Mouse (Mus musculus) urinary bladder, postnatal 36 days (tissue): ENCODE measurements around the gene Prrt1.
A peak's percentile ranks its signal among the peaks of the same experiment; 100 is the strongest.

Source experiments
- DNase-seq, 2 experiments: peaks; one replicate each; pipeline ENCODE4 v3.0.0; 2022; ENCODE audit warnings: low spot score in 2 of 2, mixed read lengths in 1 of 2

Prrt1 gene

DNA sequence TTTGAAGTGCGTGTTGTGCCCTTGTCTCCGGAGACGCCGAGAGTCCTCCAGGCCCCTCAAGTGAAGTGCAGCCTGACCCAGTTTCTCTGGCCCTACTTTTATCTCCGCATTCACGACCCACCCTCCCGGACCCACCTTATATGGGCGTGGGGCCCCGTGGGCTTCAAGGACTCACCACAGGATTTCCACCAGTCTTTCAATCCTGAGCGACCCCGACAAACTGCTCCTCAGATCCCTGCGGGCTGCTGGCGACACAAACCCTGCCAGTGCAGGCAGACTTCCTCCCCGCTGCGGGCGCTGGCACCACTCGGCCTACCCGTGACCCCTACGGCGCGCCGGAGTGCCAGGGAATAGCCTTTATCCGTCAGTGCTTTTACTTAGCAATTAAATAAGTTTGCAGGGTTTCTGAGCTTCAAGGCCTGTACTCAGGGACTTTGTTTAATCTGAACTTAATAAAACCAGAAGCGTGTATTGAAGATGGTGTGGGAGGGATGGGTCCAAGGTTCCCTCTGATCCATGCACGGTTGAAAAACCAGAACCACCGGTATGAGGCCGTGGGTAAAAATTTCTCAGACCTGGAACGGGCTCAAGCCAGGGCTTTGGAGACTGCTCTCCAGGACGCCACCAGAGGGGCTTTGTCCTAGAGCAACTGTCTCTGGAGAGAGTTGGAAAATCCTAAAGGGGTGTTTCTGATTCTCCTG, 1.2 kb upstream of the Prrt1 start, which contains the start of gene Ppt2:
Ppt2 (minus strand) TSS at position 568 of the 701 bp plus-strand sequence.
- DNase-seq = peak in 1 of 2 experiments; percentile 58

DNA sequence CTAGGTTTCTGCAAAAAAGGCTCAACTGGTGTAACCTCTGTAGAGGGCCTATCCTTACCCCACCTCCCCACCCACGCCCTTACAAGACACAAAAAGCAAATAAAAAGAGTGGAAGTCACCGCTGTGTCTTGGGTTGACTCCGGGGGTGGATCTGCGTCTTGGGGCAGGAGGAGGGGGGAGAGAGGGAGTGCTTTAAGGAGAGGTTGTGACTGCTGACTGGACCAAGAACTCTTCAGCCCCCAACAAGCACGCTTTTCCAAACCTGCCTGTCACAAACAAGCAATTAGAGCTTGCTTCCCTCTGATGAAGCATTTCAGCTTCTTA, 727 bp upstream of the Prrt1 start:
- no peak for DNase-seq

DNA sequence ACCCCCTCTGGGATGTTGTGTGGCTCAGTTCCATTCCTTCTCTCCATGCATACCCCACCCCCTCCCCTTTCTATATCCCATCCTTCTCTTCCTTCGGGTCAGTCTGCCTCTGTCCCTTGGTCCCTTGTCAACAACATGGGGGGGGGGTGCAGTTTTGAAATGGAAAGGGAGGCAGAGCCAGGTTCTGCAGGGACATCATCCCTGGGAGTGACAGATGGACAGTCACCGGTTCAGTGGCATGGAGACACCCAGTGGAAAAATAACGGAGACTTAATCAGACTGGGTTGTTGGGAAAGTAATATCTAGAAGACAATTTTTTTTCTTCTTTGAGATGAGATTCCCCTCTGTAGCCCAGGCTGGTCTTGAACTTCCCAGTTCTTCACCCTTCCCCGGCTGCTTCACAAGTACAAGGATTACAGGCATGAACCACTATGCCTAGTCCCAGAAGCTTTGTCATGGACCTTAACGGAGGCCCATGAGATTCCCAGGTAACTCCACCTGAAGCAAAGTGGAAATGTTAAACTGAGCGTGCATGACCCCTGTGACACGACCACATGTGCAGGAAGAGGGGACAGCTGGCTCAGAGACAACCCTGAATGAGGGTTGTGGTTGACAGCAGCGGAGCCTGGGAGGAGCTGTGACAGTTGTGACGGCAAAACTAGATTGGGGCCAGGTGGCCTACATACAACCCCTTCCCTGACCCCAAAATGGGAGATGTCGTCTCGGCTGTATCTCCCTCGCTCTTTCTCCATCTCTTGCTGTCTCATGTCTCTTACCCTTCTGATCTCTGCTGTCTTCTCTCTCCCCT, 667 bp downstream of the Prrt1 start:
- no peak for DNase-seq

DNA sequence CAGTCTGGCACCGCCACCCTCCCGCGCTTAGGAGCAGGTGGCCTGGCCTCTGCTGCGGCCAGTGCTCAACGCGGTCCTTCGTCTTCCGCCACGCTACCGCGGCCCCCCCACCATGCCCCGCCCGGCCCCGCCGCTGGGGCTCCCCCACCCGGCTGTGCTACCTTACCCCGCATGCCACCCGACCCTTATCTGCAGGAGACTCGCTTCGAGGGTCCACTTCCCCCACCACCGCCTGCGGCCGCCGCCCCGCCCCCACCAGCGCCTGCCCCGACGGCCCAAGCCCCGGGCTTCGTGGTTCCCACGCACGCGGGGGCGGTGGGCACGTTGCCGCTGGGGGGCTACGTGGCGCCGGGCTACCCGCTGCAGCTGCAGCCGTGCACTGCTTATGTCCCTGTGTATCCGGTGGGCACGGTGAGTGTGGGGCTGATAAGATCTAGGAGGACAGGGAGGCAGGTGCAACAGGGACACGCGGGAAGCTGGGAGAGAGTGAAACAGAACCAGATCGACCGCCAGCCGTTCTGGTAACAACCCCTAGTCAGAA, 1.5 kb downstream of the Prrt1 start:
- no peak for DNase-seq

DNA sequence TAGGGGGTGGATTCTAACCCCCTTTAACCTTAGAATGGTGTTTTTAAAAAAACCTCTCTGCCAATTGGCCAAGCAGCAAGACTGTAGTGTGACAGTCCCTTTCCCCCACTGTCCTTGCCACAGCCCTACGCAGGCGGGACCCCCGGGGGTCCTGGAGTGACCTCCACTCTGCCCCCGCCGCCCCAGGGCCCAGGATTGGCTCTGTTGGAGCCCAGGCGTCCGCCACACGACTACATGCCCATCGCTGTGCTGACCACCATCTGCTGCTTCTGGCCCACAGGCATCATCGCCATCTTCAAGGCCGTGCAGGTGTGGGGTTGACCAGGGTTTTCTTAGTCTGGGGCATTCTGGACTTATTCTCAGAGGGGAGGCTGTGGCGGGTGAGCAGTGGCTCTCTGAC, 2.3 kb downstream of the Prrt1 start:
- DNase-seq = no peak

DNA sequence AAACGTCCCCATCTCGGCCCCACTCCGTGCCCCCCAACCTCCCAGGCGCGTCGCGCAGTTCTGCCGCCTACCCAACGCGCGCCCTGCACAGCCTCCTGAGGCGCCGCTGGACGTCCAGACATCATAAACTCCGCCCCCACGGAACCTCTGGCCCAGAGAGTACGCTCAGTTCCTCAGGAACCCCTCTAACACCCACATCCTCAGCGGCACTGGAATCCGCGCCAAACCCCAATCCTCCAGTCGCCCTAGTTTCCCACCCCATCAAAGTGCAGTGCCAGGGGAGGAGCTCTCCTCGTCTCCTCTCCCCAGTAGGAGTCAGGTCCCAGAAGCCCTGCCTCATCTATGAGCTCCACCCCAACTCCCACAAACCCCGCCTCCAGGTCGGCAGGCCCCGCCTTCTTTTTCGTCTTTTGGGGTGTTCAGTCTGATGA, 2.9 kb downstream of the Prrt1 start:
- DNase-seq = peak; percentile 79 to 87

DNA sequence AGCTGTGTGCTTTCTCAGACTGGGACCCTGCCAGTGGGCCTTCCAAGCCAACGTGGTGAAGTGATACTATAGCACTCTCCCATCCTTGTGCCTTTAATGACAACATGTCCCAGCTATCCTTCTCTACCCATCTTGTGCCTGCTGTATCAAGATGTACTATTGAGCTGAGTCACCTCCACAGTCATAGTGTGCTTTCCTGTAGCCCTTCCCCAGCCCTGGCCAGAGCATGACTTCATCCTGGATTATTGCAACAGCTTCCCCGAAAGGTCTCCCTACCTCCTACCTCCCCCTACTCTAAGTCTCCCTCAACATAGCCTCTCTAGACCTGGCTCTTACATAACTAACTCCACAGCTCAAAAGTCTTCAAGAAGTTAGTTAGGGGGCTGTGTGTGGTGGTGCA, 6.3 kb downstream of the Prrt1 start:
- DNase-seq = no peak

DNA sequence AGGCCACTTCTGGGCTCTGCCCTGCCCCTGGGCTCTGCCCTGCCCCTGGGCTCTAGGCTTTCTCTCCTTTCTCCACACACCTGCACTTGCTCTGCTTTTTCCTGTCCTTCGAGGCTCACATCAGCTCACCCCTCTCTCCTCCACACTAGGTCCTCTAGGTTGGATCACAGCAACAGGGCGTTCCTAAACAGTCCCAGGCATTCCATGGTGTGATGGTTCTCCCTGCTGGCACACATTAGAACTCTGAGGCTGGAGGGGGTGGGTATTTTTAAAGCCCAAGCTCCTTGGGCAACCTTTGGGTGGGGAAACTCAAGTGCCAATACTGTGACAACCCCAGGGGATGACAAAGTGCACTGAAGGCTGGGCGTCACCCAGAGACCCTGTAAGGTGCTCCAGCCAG, 8.1 kb downstream of the Prrt1 start:
- DNase-seq = no peak

DNA sequence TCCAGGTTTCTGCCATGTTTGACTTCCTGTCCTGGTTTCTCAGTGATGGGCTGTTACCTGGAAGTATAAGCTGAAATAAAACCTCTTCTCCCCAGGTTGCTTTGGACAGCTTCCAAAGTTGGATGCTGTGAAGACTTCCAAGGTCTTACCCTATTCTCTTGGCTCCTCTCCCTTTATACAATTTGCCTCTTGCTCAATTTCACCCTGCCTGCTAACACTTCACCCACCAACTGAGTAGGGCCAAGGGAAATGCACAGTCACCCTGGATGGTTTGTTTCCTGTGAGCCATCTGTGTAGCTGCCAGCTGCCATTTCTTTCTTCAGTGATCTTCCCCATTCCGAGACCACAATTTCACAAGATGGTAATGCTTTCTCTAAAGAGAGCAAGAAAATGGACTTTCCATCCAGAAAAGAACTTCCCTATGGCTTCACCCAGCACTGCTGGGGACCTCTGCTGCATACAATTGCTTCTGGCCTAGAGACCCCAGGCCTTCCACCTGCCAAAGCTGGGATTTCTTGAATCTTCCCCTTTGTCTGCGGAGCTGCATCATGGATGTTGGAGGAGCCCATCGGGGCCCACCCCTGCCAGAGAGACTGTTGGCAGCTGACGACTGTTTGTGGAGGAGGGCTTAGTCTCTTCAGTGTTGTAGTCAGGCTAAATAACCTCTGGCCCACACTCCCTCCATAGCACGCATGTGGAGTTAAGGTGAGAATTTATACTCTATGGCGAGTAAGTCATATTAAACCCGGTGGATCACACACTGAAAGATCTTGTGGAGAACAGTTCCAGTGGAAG, 10.3 kb downstream of the Prrt1 start:
- no peak for DNase-seq

DNA sequence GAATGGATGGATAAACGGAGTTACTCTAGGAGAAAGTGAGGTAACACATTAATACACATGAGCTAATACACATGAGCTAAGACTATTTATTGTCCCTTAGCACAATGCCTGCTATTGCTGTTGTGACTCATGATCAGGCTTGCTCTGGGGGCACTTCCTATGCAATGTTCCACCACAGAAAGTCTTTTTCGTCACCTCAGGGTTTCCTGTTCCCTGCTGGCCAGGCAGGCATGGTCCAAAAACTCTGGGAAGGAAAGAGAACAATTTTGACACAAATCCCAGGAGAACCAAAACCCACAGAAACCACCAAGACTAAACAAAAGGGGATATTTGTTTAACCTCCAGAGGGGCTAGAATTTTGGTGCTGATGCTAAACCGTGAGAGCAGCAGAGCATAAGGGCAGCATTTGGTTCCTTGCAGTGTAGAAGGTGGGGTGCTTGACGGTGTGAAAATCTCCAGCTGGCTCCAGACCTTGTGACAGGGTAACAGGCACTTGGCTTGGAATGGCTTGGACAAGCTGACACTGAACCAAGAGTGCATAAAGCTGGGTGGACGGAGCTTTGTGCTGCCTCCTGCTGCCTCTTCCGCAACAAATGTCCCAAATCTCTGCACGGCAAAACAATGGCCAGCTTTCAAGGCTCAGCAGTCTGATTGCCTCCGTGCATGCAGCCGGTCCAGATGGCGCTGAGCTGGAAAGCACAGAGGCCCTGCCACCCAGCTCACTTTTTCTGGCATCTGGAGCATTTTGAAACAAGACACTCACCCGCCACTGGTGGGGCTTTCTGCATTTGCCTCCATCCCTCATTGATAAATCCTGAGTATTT, 11.7 kb downstream of the Prrt1 start:
- DNase-seq = peak in 1 of 2 experiments; percentile 52

DNA sequence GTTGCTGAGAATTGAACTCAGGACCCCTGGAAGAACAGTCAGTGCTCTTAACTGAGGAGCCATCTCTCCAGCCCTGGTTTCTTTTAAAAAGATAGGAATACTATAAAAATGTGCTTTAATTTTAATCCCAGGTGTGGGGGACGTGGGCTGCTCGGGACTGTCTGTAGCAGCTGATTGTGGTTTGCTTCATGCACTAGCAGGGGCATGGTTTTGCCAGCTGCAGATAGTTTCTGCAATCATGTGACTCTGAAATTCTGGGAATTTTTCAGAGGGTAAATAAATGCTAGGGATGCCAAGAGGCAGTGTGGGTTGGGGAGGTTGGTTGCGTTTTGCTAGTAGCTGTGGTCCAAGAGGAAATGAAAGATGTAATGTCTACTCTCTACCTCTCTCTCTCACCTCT, 12.6 kb downstream of the Prrt1 start:
- DNase-seq = no peak

DNA sequence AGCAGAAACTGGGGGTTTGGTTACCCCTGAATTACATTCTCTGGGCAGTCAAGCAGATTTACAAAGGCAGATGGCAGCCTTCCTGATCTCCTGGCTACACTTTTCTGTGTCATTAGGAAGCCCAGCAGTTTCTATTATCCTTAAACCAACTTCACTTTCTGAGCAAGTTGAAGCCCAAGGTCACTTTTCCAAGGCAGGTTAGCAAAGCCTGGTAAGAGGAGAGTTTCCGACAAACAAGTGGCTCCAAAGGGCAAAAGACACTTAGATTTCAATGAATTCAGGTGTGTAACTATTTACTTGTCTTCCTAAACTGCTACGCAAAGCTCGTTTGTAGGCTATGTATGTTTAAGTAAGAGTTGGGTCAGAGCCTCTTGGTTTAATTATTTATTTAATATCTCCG, 14.0 kb downstream of the Prrt1 start:
- DNase-seq = no peak

DNA sequence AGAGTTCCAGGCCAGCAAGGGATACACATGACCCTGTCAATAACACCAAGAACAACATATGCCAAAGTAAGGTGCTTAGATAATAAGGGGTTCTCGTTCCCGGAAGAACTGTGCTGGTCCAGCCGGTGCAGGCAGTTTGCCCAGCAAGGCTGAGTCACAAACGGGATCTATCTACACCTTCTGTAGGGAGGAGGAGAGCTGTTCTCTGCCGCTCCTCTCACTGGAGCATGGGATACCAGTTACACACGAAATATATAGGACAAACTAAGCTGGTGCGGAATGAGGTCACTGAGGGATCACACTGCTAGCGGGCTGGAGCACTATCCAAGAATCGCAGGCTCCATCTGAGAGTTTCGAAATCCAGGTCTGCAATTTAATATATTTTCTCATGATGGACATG, 14.6 kb downstream of the Prrt1 start:
- peak in 1 of 2 experiments; percentile 52 for DNase-seq

DNA sequence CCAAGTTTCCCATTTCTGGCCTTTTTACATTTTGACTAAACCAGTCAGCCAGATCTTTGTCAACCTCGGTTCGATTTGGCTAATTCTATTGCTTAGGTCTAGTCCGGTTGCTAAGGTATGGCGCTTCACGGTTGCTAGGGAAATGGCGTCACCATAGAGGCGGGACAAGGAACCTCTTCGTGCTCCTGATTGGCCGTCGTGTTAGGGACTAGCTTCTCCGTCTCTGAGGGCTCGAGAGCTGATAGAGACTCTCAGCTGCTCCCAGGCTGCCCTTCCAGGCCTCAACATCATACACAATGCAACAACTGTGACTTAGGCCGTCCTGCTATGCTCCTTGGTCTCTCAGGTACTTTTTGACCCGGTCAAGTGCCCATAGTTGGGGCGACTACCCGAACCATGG, 15.3 kb downstream of the Prrt1 start, which contains the start of gene Fkbpl:
Fkbpl (plus strand) TSS at position 157 of the 400 bp plus-strand sequence.
- peak; percentile 95 to 96 for DNase-seq

DNA sequence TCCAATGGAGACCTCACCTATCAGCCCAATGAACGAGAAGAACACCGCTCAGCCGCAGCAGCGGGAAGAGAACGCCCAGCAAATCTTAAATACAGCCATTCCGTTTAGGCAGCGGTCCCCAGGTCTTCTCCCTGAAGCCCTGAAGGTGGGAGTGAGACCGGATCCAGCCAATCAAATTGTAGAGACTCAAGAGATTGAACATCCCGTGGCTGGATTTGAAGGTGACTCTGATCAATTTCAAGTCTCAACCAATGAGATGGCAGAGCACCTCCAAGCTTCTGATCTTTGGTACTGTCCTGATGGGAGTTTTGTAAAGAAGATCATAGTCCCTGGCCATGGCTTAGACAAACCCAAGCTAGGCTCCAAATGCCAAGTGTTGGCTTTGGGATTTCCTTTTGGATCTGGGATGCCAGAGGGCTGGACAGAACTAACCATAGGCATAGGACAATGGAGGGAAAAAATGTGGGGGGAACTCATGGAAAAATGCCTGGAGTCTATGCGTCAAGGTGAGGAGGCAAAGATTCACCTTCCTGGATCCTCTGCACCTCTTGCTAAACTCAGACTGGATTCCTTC, 16.0 kb downstream of the Prrt1 start:
- DNase-seq = no peak

DNA sequence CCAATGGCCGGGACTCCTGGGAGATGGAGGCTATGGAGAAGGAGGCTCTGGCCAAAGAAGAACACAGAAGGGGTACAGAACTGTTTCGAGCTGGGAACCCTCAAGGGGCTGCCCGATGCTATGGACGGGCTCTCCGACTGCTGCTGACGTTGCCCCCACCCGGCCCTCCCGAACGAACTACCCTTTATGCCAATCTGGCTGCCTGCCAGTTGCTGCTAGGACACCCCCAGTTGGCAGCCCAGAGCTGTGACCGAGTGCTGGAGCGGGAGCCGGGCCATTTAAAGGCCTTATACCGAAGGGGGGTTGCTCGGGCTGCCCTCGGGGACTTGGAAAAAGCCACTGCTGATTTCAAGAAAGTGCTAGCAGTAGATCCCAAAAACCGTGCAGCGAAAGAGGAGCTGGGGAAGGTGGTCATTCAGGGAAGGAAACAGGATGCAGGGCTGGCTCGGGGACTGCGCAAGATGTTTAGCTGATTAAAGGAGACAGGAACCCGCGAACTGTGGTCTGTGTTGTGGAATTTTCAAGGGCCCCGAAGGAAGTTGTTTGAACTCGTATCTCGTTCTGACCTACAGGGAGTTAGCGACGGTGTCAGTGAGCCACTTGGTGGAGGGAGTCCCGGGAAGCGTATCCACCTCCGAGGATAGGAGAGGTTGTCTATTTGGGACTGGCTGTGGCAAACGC, 16.6 kb downstream of the Prrt1 start:
- DNase-seq = no peak

DNA sequence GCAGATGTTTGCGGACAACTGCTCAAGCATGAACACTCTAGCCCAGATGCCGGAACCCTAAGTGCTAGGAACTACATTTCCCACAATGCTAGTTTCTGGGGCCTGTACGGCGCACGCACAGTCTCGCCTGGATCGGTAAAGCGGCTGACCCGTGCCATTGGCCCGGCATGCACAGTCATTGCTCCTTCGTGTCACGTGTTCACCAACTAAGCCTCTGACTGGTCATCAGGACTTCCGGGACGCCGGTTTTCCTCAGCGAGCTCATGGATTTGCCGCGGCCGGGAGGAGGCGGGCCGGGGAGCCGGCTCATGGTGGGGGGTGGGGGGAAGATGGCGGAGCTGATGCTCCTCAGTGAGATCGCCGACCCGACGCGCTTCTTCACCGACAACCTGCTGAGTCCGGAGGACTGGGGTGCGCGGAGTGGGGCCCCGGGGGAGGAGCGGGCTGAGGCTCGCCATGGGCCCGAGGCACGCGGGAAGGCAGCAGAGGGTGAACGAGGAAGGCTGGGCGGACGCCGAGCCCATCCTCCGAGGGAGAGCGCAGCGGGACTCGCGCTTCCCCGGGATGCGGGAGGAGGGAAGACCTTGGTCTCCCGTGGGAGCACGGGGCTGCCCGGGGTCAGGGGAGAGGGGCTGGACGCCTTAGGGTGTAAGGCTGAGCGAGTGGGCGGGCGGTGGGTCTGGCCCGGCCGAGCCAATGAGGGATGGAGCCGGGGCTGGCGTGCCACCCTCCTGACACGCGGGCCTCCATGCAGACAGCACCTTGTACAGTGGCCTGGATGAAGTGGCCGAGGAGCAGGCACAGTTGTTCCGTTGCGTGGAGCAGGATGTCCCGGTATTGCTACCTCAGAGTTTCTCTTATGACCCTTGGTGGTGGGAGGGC, 17.8 kb downstream of the Prrt1 start, which contains the start of gene Atf6b:
Atf6b (plus strand) TSS at position 241 of the 882 bp plus-strand sequence.
- DNase-seq = peak; percentile 84 to 96

DNA sequence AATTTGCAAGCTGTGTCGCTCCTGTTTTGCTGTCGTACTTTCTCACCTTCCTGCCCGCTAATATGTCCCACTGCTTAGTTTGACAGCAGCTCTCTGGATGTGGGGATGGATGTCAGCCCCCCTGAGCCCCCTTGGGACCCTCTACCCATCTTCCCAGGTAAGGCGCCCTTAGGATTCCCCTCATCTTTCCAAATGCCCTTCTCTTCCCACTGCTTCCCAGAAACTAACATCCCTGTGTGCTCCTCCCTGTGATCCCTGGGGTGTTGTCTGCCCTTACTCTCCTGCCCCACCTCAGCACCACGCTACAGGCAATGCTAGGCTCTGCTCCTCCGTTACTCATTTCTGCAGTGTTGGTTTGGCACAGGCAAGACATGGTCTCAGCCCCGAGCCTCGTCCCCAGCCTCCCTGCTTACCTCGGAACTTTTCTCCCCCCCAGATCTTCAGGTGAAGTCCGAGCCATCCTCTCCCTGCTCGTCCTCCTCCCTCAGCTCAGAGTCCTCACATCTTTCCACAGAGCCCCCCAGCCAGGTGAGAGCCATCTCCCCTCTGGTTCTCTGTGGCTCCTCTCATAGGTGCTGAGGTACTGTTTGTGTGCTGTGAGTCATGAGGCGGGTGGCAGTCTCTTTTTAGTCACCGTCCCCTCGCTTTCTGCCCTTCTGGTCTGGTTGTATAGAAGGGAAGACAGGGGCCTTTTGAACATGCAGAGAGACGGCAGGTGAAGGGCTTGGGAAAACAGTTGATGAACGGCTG, 19.0 kb downstream of the Prrt1 start:
- no peak for DNase-seq
